Mouse (Mus musculus) frontal cortex, postnatal 25 days (tissue): ENCODE results near the gene Pak4.
"Not testable (repeated sequence)": the region's sequence is repeated elsewhere in the genome, so short reads cannot be mapped to it uniquely, and the experiment has no call there.

Source experiments
- DNase-seq, 2 experiments: peaks; one replicate each; pipeline ENCODE4 v3.0.0; 2022; ENCODE audit warnings: low spot score in 2 of 2

Pak4 gene

DNA sequence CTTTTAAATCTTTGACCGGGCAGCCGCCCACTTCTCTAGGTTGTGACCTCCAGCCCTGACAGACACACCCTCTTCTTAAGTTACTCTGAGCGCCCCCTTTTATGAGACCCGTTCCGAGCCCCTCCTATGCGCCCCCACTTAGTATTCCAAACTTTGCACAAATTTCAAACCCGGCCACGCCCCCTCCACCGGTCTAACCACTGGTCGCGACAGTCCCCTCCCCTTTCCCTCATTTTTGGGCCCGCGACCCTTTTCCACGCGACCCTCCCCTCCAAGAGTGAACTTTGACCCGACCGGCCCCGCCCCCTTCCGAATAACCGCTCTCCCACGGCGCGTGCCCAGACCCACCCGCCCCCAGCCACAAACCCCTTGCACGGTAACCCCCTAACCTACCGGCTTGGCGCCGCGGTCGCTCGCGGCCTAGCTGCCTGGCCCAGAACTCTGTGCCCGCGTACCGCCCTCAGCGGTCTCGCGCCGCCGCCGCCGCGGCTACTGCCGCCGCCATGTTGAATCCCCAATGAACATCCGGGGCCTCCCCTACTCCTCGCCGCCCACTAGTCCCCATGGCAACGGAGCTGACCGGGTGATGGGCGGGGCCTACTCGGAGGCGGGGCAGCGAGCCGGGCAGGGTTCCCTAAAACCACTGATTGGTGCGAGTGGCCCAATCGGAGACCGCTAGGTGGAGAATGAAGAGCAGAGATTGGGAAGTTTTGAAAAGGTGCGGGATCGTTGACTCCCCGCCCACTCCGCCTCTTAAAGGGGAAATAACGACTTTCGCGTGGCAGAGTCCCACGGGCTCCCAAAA is at the start of gene Pak4, which contains the start of gene Samd4b:
Pak4 (minus strand) TSS at position 544 of the 805 bp plus-strand sequence.
Samd4b (minus strand) TSS at position 503 of the 805 bp plus-strand sequence.
- peak; percentile 95 to 98 for DNase-seq

DNA sequence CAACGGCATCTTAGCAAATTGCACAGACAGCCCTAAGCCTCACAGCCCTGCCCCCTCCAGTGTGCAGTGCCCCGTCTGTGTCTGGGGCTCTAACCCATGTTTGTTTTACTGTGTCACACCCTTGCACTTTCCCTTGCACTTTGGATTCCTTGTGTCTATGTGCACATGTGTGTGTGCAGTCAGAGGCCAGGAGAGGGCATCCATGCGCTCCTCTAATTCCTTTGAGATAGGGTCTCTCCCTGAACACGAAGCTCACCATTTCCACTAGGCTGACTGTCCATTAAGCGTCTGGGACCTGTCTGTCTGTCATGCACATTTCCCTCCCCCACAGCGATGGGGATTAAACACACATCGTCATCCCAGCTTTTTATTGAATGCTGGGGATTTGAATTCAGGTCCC is 49.0 kb upstream of the Pak4 start:
- DNase-seq = no peak

DNA sequence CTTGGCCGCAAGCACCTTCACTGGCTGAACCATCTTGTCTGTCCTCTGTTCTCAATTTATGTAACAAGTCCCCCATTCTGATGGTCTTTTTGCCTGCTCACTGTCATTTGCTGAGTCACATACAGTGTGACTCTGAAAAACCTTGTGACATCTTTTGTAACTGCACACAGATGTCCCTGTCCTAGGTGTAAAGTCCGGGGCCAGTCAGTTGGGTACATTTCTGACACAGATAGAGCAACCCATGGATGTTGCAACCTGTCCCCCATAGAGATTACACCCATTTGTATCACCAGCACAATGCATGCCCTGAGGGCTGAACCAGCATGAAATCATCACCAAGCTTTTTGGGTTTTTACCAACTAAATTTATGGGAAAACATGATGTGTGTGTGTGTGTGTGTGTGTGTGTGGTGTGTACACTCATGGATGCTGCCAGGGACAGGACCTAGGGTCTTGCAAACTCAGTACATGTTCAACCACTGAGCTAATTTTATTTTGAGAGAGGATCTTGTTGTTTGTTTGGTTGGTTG is 48.0 kb upstream of the Pak4 start:
- DNase-seq = no peak

DNA sequence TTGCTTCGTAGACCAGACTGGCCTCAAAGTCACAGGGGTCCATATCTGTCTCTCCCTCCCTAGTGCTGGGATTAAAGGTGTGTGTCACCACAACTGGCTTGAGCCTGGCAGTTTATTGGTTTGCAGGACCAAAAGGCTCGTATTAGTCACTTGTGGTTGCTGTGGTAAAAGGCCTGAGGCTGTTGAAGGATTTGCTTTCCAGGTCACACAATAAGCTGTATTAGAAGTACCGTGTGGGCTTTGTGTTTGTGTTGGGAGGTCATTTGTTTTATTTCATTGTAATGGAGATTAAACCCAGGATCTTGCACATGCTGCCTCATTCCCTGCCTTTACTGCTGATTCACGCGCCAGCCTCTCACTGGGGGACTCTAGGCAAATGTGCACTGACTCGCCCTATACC is 47.4 kb upstream of the Pak4 start:
- no peak for DNase-seq

DNA sequence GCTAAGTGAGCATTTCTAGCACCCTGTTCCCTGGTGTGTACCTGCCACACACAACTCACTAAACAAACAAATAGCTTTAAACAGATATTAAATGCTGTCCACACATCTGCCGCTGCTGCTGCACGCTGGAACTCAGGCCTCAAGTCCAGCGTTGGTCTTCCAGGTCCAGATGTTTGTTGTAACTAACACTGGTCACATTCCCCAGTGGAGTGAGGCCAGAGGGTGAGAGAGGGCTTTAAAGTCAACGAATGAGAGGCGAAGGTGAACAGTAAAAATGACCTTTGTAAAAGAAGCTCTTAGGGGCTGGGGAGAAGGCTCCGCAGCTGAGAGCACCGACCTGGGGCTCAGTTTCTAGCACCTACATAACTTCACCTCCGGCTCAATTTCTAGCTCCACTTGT is 43.6 kb upstream of the Pak4 start:
- no peak for DNase-seq

DNA sequence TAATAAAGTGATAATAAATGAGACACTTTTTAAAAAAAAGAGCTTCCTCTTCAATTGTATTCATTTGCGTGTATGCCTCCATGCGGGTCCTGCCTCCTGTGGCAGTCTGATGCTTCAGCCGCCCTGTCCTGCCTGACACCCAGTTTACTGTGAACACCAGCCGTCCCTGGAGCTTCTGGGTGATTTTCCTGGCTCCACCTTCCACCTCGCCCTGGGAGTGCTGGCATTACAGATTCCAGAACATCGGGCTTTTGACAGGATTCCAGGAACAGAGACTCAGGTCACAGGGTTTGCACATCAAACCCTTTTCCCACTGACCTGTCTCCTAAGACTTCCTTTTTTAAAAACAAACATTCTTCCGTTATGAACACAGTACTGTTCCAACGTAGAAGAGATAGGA is 39.5 kb upstream of the Pak4 start:
- DNase-seq = no peak

DNA sequence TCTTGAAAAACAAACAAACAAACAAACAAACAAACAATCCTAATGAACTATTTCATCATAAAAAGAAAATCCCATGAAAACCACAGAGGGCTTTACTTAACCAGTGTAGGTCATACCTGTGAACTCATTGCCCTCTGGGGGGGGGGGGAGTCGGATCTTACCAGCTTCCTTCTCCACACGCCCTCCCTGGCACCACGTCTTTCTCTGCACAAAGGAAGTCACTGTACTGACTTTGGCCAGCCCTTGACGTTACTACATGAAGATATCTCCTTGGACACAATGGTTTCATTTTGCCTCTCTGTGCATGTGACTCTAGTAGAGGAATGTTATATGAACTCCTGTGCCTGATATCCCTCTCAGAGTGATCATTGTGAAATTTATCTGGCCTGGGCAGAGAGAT is 36.1 kb upstream of the Pak4 start:
- DNase-seq = no peak

DNA sequence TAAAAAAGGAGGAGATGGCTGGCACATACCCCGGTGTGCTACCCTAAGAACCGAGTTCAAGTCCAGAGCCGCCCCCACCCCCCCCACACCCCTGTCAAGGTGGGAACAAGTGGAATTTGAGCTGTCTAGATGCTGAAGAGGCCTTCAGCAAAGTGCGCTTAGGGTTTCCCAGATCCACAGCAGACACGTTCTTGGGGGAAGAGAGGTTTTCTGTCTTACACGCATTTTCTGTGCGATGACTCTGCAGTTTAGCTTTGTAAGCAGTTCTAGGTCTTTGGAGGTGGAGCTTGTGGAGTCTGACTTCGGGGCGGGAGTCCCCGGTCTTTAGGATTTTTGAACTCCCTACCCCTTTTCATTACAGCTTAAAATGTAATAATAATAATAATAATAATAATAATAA is 33.1 kb upstream of the Pak4 start, which contains the start of gene Acp7:
Acp7 (minus strand) TSS at position 260 of the 400 bp plus-strand sequence.
- no peak for DNase-seq

DNA sequence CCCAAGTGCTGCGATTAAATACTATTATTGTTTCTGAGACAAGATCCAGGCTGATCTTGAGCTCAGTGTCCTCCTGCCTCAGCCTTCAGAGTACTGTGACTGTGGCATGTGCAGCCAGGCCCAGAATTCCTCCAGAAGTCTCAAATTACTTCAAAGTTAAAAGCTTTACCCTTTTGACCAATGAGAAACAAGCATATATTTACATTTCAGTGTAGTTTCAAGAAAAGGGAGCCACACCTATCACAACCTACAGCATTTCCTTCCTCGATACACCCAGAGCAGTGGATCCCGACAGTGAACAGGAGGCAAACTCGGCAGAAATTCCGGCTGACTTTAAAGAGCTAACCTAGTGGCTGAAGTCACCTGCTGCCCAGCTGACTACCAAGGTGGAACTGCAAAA is 26.8 kb upstream of the Pak4 start:
- no peak for DNase-seq

DNA sequence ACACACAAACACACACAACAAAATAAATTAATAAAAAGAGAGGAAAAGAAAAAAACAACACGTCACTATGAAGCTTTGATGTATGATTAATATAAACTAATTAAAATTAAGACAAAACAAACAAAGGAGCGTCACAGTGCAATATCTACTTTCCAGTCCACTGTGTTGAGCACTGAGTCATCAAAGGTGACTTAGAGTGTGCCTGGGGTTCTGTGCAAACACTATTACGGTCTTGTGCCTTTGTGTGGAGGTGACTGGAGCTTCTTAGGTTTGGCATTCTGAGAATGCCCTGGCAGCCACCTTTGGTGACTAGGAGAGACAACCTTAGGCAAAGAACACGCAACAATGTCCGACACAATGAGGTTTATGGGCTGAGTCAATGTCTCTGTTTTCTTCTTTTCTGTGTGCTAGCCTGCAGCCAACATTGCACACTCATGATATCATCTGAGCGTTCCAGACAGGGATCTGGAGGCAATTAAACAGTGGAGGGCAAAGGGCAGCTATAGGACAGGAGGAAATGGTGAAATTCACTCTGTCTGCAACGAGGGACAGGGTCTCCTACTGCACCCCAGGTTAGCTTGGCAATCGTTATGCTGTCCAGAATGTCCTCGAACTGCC is 21.2 kb upstream of the Pak4 start:
- no peak for DNase-seq

DNA sequence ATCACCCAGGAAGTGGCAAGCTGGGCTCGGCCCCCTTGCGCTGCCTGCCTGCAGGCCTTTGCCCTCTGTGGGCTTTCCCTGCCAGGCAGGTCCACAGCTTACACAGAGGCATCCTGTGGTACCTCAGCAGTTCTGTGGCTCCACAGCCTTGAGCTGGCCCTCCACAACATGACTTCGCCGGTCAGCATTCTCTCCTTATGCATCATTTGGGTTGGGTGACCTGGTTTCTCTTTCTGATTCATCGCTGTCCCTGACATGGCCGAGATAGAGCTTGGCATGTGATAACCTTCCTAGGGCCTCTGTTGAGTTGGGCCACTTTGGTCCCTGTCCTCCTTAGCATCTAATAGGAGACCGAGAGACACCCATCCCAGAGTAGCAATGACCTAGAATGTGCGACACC is 8.0 kb upstream of the Pak4 start:
- DNase-seq = no peak

DNA sequence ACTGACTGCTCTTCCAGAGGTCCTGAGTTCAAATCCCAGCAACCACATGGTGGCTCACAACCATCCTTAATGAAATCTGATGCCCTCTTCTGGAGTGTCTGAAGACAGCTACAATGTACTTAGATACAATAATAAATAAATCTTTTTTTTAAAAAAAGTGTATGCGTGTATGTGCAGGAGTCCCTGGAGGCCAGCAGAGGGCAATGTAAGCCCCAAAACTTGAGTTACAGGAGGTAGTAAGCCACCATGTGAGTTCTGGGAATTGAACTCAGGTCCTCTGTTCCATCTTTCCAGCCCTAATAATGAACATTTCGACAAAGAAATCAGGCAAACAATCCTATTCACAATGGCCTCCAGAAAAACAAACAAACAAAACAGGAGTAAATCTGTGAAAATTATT is 5.8 kb upstream of the Pak4 start:
- DNase-seq = not testable (repeated sequence)

DNA sequence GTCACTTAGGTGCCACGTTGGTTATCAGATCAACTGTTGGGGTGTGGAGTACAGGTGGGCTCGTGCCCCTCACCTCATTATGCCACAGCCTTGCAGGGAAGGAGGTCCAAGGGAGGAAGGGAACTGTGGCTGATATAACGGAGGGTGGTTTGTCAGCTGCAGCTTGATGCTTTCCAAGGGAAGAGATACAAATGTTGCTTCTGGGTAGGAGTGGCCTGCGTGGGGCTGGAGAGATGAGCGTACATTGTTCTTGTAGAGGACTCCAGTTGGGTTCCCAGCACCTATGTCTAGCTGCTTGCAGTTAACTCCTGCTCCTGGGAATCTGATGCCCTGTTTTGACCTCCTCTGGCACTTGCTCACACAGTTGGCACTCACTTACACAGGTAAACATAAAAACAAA is 5.2 kb upstream of the Pak4 start:
- no peak for DNase-seq

DNA sequence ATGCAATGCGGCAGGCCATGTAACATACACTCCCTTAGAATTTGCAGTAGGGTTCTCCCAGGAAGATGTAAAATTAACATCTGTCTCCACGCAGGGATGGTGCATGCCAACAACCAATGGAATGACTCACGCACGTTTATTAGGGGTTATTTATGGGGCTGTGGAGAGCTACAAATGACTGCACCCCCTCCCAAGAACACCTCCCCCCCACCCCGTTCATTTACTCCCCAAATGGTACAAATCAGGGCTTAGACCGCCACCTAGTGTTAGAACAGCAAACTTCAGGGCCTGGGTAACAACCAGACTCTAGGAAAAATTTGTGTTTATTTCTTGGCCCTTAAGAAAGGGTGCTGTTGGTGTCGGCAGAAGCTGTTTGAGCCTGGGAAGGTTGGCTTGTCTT is 3.7 kb upstream of the Pak4 start:
- DNase-seq = peak; percentile 47 to 62

DNA sequence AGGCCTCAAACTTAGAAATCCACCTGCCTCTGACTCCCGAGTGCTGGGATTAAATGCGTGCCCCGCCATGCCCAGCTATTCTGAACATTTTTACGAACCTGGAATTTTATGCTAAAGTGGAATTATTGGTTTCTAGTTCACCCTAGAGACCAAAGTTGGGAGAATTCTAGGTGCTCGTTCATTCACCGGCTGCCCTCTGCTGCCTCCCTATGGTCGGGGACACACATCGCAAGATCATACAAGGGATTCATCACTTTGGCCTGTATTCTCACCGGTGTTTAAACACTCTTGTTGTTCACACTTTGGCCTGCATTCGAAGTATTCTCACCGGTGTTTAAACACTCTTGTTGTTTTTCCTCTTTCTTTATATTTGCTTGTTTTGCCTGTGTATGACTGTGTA is 3.0 kb upstream of the Pak4 start:
- peak in 1 of 2 experiments; percentile 60 for DNase-seq

DNA sequence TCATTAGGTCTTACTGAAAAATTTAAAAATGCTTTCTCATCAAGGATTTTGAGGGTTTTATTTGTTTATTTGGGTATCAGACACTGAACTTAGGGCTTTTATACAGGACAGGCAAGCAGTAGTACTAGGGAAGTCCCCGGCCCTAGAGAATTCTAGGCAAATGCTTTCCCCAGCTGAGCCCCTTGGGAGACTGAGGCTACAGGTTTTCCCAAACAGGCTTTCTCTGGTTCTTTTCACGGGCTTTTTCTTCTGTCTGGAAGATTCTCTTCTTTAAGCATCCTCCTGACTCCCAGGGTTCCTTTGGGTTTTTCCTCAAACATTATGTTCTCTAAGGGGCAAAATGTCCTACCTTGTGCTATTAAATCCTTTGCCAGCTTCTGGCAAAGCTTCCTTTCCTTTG is 966 bp upstream of the Pak4 start:
- DNase-seq = no peak

DNA sequence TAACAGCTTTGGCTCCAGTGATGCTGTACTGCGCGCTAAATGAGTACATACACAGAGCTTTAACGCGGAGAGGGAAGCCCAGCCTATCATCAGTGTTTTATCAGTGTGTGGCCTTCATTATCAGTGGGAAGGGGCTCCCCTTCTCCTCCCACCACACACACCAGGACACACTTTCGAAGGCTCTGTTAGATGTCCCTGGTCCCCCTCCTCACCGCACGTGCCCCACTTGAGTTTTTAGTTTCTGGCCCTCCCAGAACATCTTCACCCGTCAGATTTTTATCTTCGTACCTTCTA is 761 bp downstream of the Pak4 start:
- DNase-seq = no peak

DNA sequence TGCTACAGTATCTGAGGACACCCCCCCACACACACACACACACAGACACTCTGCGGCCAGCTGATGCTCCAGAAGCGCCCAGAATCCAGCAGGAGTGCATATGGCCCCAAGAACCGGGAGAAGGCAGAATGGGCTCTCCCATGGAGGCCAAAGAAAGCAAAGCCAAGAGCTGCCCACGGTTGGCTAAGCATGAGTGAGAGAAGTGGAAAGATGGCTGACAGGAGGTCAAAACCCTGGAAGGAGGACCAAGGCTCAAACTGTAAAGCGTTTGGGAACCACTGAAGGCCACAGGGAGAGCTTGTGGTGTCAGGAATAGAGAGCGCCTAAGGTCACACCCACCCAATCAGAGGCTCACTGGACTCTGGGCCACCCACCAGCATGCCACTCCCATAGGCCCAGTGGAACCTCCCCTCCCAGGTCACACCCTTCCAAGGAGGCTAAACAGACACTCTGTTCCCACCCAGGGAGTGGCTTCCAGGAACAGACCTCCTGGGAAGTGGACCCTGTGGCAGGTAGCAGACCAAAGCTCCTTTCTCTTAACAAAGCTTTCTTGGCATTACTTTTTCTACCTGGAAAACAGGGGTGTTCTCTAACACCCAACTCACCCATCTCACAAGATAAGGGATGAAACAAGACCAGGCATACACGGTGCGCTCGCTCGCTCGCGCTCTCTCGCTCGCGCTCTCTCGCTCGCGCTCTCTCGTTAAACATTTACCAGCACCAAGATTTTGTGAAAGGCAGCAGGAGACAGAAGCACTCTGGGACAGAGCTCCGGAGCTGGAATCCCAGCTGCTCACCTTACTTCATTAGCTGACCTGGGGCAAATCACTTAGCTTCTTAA is 1.3 kb downstream of the Pak4 start:
- no peak for DNase-seq

DNA sequence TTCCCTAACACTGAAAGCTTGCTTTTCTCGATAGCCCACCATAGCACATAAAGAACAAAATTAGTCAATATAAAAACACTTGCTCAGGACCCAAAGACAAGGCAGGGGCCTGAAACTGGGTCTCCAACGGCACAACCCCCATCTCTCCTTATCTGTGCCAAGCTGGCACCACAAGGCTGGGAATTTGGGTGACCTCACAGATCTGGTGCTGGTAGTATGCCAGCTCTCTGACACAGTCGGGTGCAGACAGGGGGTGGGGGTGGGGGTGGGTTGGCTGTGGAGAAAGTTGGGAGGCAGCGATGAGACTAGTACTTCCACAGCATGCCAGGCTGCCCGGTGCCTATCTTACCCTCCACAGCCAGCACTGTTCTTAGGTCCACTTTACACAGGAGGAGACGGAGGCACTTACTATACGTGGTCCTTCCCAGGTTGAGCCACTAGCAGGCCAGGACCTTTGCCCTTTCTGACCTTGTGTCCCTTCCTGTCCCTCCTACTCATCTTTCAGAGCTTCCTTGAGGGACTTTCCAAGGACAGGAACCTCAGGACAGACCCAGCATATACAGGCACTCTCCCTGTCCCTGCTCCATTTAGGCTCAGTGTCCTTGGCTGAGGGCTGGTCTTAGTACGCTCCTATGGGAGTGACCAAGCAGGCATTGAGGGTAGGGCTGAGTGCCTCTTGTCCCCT is 2.1 kb downstream of the Pak4 start:
- no peak for DNase-seq

DNA sequence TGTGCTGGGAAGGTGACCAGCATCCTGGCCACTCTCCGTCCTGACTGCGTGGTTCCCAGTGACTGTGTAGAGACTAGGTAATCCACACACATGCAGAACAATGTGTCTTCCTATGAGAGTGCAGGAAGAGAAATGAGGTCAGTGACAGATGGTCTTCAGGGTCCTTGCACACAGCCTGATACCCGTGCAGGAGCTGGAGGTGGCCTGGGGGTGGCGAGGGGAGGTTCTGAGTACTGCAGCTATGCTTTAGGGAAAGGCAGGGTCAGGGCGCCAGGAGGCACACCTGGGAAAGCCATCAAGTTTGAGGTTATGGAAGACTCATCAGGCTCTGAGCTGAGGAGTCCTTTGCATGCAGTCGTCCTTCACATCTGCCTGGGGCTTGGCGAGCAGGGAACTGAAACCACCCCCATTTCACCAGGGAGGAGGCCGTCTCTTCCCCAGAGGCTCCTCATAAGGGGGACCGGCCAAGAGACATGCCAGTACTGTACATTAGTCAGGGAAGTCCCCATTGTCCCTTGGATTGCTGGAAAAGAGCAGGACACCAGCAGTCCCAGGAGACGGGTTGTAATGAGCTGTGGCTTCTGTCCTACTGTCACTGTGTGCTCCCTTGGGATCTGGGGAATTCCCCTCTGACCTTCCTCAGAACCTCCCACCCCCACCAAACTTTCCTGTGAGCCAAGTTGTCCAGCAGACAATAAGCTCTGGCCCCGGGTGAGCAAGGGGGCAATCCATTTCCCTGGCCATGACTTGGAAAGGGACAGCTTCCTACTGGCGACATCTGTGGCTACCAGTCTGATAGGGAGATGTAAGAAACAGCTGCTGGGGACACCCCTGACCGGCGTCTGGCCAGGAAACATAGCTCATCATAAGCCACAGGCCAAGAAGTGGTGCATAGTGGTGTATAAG is 4.5 kb downstream of the Pak4 start:
- no peak for DNase-seq

DNA sequence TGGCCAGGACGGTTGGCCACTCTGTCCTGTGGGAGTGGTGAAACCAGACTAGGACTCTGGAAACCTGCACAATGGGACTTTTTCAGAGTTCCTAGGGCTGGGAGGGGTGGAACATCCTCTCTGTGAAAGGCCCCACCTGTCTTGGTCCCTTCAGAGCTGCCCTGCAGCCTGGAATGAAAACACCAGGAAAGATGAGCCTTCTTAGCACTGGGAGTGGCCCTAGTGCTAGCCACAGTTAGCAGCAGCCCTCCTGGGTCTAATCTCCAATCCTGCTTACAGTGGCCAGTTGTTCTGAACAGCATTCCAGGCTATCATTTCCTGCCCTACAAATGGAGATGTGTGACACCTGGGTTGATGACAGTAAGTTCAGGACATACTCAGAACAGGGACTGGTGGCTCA is 6.1 kb downstream of the Pak4 start:
- no peak for DNase-seq
